Mouse (Mus musculus): ENCODE measurements around the gene Tnfrsf14. TPM values are rescaled to one million over a fixed set of nuclear protein-coding genes. Genes with fewer than 3 reads are reported as not detected.
A peak's percentile ranks its signal among the peaks of the same experiment; 100 is the strongest.

Gene Tnfrsf14
- polyA plus RNA-seq, 1 experiment from 2014 or later = 1.3 TPM

DNA sequence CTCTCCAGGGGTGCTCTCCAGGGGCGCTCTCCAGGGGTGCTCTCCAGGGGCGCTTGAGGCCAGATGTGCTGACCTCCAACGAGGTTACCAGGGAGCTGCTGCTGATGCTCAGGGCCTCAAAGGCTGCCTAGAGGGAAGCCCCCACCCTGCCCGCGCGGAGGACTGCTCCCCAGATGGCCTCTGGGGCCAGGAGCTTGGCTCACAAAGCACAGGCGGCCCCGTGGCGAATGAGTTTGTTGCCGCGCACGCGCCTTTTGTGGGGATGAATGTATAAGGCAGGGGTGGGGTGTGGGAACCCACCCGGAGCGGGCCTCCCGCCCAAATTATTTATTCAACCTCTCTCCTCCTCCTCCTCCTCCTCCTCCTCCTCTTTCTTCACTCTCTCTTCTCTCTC lies 21.2 kb upstream of the Tnfrsf14 start:
- no peak for TF ChIP-seq CTCF (IDR thresholded peaks at IDR 0.05; ENCODE audit: low read depth)
- no peak overlapping the region for H3K27ac ChIP-seq
- no peaks in the 10 kb centered on the region for H3K36me3 ChIP-seq (ENCODE audit: insufficient read depth, low read length)
- peaks cover 3% of the 10 kb centered on the region; the same call in 1 of the 2 replicates for H3K4me1 ChIP-seq (replicated peaks; ENCODE audit: insufficient read depth, low read length)
- H3K4me2 ChIP-seq (ENCODE audit: low read length) = no peak overlapping the region
- 9% methylated on average over 14 of the region's 16 CpGs for WGBS
- H3K4me3 ChIP-seq (replicated peaks; ENCODE audit: low read depth, low read length) = no peak overlapping the region
- H3K27me3 ChIP-seq (ENCODE audit: insufficient read depth, low read length) = peaks cover 18% of the 10 kb centered on the region
- no peak for ATAC-seq (replicated peaks; ENCODE audit: low FRiP score, low read depth)
- no peaks in the 10 kb centered on the region for H3K9me3 ChIP-seq (replicated peaks; ENCODE audit: low read length)
- DNase-seq (ENCODE audit: low spot score) = no peak
- H3K9ac ChIP-seq (ENCODE audit: low read depth, low read length) = no peak overlapping the region

GRCm38 (mm10) chr4:154948940-154949588 lies 20.7 kb upstream of the Tnfrsf14 start:
- no peak for TF ChIP-seq CTCF (IDR thresholded peaks at IDR 0.05; ENCODE audit: low read depth)
- Histone ChIP-seq H3K9ac (ENCODE audit: low read depth, low read length) (no peak overlapping the region), H3K27me3 (ENCODE audit: insufficient read depth, low read length) (peaks cover 18% of the 10 kb centered on the region), H3K4me1 (replicated peaks; ENCODE audit: insufficient read depth, low read length) (peaks cover 3% of the 10 kb centered on the region; the same call in 1 of the 2 replicates), H3K36me3 (ENCODE audit: insufficient read depth, low read length) (no peaks in the 10 kb centered on the region), H3K4me3 (replicated peaks; ENCODE audit: low read depth, low read length) (no peak overlapping the region), H3K9me3 (replicated peaks; ENCODE audit: low read length) (no peaks in the 10 kb centered on the region), H3K4me2 (ENCODE audit: low read length) (no peak overlapping the region), H3K27ac (no peak overlapping the region)
- no peak for DNase-seq (ENCODE audit: low spot score)
- 69% methylated on average over 6 of the region's 6 CpGs for WGBS
- no peak for ATAC-seq (replicated peaks; ENCODE audit: low FRiP score, low read depth)

DNA sequence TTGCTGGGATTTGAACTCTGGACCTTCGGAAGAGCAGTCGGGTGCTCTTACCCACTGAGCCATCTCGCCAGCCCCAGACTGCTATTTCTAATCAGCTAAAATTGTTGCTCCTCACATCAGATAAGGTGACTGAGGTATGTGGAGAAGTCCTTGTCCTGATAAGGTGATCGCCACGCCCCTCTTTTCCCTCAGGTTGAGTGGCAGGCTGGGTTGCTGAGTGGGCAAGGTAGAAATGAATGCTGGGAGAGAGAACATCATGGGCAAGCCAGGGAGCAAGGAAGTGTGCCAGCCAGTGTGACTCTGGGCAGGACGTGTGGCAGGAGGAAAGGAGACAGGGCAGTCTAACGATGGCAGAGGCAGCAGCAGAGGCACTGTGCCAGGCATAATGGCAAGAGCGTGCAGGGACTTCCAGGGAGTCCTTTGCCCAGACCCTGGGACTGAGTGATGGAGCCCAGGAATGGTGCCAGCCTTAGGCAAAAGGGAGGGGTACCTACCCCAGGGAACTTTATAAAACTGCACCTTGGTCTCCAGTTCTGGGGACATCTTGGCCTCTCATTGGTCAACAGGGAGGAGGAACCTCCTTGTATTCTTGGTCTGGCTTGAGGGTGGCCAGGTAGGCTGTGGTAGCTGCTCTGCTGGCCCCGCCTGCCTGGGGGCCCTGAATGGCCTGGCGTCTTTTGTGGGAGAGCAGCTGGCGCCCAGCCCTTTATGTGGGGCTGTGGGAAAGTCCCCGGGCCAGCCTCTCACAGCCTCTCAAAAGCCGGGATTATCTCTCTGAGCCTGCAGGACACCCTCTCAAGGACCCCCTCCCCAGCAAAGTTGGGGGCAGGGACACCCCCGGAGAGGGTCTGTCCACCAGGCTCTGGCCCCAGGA lies 19.9 kb upstream of the Tnfrsf14 start:
- DNase-seq (ENCODE audit: low spot score) = no peak
- H3K4me1 ChIP-seq (replicated peaks; ENCODE audit: insufficient read depth, low read length) = peaks cover 3% of the 10 kb centered on the region; the same call in 1 of the 2 replicates
- no peak overlapping the region for H3K4me3 ChIP-seq (replicated peaks; ENCODE audit: low read depth, low read length)
- TF ChIP-seq CTCF (IDR thresholded peaks at IDR 0.05; ENCODE audit: low read depth) = no peak
- no peak overlapping the region for H3K4me2 ChIP-seq (ENCODE audit: low read length)
- peaks cover 18% of the 10 kb centered on the region for H3K27me3 ChIP-seq (ENCODE audit: insufficient read depth, low read length)
- ATAC-seq (replicated peaks; ENCODE audit: low FRiP score, low read depth) = no peak
- WGBS = 49% methylated on average over 14 of the region's 14 CpGs
- no peak overlapping the region for H3K27ac ChIP-seq
- H3K9me3 ChIP-seq (replicated peaks; ENCODE audit: low read length) = no peaks in the 10 kb centered on the region
- no peak overlapping the region for H3K9ac ChIP-seq (ENCODE audit: low read depth, low read length)
- H3K36me3 ChIP-seq (ENCODE audit: insufficient read depth, low read length) = no peaks in the 10 kb centered on the region

DNA sequence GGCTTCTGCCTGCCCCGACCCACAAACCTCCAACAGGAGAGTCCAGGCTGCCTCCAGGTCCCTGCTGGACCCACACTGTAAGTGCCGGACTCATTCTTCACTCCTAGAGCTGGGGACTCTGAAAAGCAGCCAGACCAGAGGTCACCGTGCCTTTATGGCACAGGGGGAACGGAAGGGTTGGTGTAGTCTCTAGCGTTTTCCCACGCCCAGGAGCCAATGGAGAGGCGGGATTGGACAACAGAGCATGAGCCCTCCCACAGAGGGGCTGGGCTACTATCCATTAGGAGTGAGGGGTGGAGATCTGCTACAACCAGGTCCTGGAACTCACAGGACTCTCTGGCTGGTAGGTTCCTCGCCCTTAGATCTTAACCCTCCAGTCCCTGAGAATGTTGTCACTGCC lies 18.0 kb upstream of the Tnfrsf14 start:
- ATAC-seq (replicated peaks; ENCODE audit: low FRiP score, low read depth) = peak; percentile 90
- no peak overlapping the region for H3K9ac ChIP-seq (ENCODE audit: low read depth, low read length)
- H3K9me3 ChIP-seq (replicated peaks; ENCODE audit: low read length) = no peaks in the 10 kb centered on the region
- no peaks in the 10 kb centered on the region for H3K36me3 ChIP-seq (ENCODE audit: insufficient read depth, low read length)
- DNase-seq (ENCODE audit: low spot score) = peak; percentile 89
- H3K27ac ChIP-seq = no peak overlapping the region
- TF ChIP-seq CTCF (IDR thresholded peaks at IDR 0.05; ENCODE audit: low read depth) = no peak
- peak overlapping the region; percentile 44 for H3K4me2 ChIP-seq (ENCODE audit: low read length)
- peaks cover 13% of the 10 kb centered on the region; the same call in 1 of the 2 replicates for H3K27me3 ChIP-seq (ENCODE audit: insufficient read depth, low read length)
- WGBS = 2% methylated on average over 8 of the region's 8 CpGs
- H3K4me3 ChIP-seq (replicated peaks; ENCODE audit: low read depth, low read length) = no peak overlapping the region; the same call in 1 of the 2 replicates
- no peaks in the 10 kb centered on the region for H3K4me1 ChIP-seq (replicated peaks; ENCODE audit: insufficient read depth, low read length)

GRCm38 (mm10) chr4:154944121-154944590 lies 15.8 kb upstream of the Tnfrsf14 start:
- Histone ChIP-seq H3K27me3 (ENCODE audit: insufficient read depth, low read length) (0 out of 2 replicates have a peak, but pooled peaks cover 4% of the 10 kb centered on the region), H3K4me1 (replicated peaks; ENCODE audit: insufficient read depth, low read length) (no peaks in the 10 kb centered on the region), H3K4me3 (replicated peaks; ENCODE audit: low read depth, low read length) (no peak overlapping the region), H3K9ac (ENCODE audit: low read depth, low read length) (no peak overlapping the region), H3K27ac (no peak overlapping the region), H3K36me3 (ENCODE audit: insufficient read depth, low read length) (no peaks in the 10 kb centered on the region), H3K9me3 (replicated peaks; ENCODE audit: low read length) (no peaks in the 10 kb centered on the region), H3K4me2 (ENCODE audit: low read length) (no peak overlapping the region)
- 16% methylated on average over 2 of the region's 2 CpGs for WGBS
- DNase-seq (ENCODE audit: low spot score) = peak; percentile 97
- ATAC-seq (replicated peaks; ENCODE audit: low FRiP score, low read depth) = peak; percentile 60
- TF ChIP-seq CTCF (IDR thresholded peaks at IDR 0.05; ENCODE audit: low read depth) = peak; percentile 97

DNA sequence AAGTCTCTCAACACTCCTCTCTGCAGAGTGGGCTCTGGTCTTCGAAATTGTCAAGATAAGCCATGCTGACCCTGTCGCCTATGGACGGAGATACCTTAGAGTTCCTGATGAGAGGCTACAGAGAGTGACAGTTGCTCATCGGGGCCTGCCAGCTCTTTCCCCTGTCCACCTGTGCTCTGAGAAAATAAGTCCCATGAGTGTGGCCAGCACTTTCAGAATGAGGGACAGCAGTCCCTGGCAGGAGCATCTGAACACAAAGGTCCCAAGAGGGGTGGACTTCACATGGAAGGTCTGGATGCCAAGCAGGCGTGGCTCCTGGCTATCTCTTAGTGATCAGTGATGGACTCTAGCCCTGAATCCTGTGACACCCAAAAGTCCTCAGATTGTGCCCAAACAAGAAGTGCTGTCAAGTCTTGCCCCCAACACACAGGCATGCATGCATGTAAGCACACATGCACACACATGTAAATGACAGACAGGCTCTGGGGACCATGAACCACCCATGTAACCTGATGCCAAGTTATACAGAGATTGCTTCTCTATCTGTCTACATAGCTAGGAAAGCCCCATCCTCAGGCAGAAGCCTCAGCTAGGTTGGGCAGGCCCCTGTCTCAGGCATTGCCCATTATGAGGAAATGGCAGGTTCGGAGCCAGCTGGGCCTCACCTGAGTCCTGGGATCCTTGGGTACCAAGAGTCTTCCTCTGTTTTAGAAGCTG lies 15.1 kb upstream of the Tnfrsf14 start:
- no peak overlapping the region for H3K4me2 ChIP-seq (ENCODE audit: low read length)
- H3K4me1 ChIP-seq (replicated peaks; ENCODE audit: insufficient read depth, low read length) = no peaks in the 10 kb centered on the region
- no peak for ATAC-seq (replicated peaks; ENCODE audit: low FRiP score, low read depth)
- no peaks in the 10 kb centered on the region for H3K9me3 ChIP-seq (replicated peaks; ENCODE audit: low read length)
- H3K4me3 ChIP-seq (replicated peaks; ENCODE audit: low read depth, low read length) = no peak overlapping the region
- no peak for TF ChIP-seq CTCF (IDR thresholded peaks at IDR 0.05; ENCODE audit: low read depth)
- no peak overlapping the region for H3K27ac ChIP-seq
- H3K36me3 ChIP-seq (ENCODE audit: insufficient read depth, low read length) = no peaks in the 10 kb centered on the region
- no peak for DNase-seq (ENCODE audit: low spot score)
- 88% methylated on average over 6 of the region's 6 CpGs for WGBS
- H3K9ac ChIP-seq (ENCODE audit: low read depth, low read length) = no peak overlapping the region
- 0 out of 2 replicates have a peak, but pooled peaks cover 3% of the 10 kb centered on the region for H3K27me3 ChIP-seq (ENCODE audit: insufficient read depth, low read length)

Data from kidney, postnatal 0 days (tissue).